Mouse (Mus musculus): Measurements from ENCODE around the gene Eps15.
"Not testable (repeated sequence)": the region's sequence is repeated elsewhere in the genome, so short reads cannot be mapped to it uniquely, and the experiment has no call there.

The Eps15 gene

DNA sequence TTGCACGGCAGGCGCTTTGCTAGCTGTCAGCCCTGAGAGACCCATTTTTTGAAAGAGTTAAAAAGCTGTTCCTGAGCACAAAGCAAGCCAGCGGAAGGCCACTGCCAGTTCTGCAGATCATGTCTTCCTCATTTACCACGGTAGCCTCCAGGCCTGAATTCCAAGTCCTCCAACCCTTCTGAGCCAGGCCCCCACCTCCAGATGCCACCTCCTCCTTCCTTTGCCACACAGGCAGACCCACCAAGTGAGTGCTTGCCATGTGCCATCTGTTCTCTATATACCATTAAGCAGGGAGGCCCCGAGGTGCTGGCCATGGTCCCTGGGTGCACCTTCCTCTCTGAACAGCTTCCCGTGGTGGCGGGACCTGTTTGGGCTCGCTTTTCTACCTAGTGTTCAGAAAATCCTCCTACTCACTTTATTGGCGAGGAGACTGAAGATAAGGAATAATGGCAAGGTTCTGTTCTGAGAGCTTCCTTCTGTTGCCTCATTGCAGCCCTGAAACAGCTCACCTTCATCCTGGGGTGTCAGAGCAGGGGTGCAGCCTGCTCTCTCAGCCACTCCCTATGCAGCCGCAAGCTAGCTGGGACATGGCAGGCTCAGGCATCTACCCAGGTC, 120.4 kb downstream of the Eps15 start:
- DNase-seq (ENCODE audit: low spot score) = no peak

GRCm38 (mm10) chr4:109401176-109401689, 121.2 kb downstream of the Eps15 start:
- DNase-seq (ENCODE audit: low spot score) = no peak

- not testable (repeated sequence) for DNase-seq (ENCODE audit: low spot score)
Measured at GRCm38 (mm10) chr4:109404908-109405307, 124.8 kb downstream of the Eps15 start.

DNA sequence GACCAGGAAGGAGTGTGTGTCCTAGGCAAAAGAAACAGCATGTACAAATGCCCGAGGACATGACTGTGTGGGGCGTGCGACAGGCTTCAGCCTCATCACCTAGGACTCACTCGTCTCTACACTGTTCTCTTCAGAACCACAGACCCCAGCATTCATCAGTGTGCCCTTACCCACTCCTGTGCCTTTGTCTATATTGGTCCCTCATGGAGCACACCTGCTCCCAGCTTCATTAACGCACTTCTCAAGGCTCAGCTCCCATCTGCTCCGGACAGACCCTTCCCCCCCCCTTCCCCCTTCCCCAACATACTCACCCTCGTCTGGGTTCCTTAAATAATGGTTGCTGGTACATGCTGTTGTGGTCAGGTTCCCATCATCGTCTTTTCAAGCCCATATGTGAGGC, 125.3 kb downstream of the Eps15 start:
- DNase-seq (ENCODE audit: low spot score) = no peak

GRCm38 (mm10) chr4:109406054-109406485, 126.0 kb downstream of the Eps15 start:
- DNase-seq (ENCODE audit: low spot score) = peak; percentile 19

DNA sequence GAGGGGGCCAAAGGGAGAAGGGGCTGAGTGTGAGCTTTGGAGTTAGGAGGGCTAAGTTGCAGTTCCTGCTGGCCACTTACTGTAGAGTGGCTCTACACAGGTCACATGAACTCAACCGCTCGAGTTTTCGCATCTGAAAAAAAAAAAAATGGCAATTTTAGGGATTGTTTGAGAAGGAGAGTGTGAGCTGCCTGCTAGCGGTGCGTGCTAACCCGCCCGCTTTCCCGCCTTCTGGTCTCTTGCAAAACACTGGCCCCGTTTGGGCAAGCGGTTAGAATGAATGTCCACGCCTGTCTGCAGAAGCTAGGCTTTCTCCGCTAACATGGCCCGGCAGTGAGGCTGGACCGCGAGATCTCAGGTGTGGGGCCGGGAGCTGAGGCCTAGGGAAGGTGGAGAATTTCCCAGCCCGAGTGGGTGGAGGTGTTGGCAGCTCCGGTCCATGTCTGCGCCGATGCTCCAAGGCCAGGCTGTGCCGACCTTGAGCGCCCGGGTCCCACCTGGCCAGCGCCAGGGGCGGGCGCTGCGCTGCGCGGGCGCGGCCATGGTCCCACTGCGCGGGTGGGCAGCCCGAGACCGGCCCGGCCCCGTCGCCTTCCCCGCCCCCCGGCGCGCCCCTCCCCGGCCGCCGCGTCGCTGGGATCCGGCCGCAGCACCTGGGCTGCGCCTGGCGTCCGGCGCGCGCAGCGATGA, 126.6 kb downstream of the Eps15 start, which contains the start of gene Ttc39a:
TSS of gene Ttc39a (plus strand) at position 138 of the 690 bp plus-strand sequence.
- no peak for DNase-seq (ENCODE audit: low spot score)

- no peak for DNase-seq (ENCODE audit: low spot score)
Measured at GRCm38 (mm10) chr4:109407176-109407520, 127.1 kb downstream of the Eps15 start.

- DNase-seq (ENCODE audit: low spot score) = no peak
Measured at GRCm38 (mm10) chr4:109407701-109408485, 127.8 kb downstream of the Eps15 start.

GRCm38 (mm10) chr4:109410681-109411376, 130.8 kb downstream of the Eps15 start:
- no peak for DNase-seq (ENCODE audit: low spot score)

GRCm38 (mm10) chr4:109411377-109411967, 131.4 kb downstream of the Eps15 start:
- no peak for DNase-seq (ENCODE audit: low spot score)

GRCm38 (mm10) chr4:109412233-109412632, 132.2 kb downstream of the Eps15 start:
- no peak for DNase-seq (ENCODE audit: low spot score)

DNA sequence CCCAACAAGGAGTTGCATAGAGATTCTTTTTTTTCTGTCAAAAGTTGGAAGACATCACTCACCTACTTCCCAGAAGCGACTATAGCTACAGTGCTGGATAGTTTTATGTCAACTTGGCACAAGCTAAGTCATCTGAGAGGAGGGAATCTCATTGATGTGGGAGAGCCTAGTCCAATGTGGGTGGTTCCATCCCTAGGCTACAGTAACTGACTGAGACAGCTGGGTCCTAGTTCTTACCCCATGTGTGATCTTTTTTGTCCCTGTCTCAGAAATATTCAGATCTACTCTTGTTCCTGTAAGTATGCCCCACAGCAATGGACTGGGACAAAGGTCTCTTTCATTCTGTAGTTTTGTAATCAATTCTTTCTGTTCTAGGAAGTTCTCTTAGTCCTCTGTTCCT, 137.9 kb downstream of the Eps15 start:
- no peak for DNase-seq (ENCODE audit: low spot score)

- DNase-seq (ENCODE audit: low spot score) = no peak
Measured at GRCm38 (mm10) chr4:109419017-109419416, 138.9 kb downstream of the Eps15 start.

- DNase-seq (ENCODE audit: low spot score) = no peak
Measured at GRCm38 (mm10) chr4:109419563-109419962, 139.5 kb downstream of the Eps15 start.

DNA sequence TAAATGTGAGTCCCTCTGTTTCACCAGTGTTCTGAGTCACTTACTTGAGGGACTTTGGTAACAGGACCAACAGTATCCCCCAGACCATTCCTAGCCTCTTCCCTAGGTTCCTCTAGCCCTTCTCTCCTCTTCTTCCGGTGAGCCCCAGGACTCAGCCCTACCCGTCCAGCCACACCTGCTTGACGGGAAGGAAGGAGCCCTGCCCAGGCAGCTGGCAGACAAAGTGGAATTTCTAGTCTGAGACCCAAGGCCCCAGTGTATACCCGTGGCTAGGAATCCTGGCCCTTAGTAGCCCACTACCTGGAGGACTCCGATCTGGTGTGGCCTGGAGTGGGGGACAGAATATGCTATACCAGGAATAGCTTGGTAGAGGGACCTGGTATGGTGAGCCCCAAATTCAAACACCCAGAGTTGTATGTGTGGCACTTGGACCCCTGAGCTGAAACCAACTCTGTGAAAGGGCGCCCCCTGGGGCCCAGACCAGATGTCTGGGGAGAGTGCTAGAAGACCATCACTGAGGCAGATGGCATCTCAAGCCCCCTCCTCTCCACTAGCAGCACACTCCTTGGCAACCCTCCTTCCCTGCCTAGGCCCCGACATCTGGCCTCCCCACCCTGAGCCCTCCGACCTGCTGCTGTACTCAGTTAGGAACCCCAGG, 140.2 kb downstream of the Eps15 start:
- DNase-seq (ENCODE audit: low spot score) = no peak

GRCm38 (mm10) chr4:109421608-109422007, 141.5 kb downstream of the Eps15 start:
- DNase-seq (ENCODE audit: low spot score) = no peak

- no peak for DNase-seq (ENCODE audit: low spot score)
Measured at GRCm38 (mm10) chr4:109422436-109422835, 142.4 kb downstream of the Eps15 start.

DNA sequence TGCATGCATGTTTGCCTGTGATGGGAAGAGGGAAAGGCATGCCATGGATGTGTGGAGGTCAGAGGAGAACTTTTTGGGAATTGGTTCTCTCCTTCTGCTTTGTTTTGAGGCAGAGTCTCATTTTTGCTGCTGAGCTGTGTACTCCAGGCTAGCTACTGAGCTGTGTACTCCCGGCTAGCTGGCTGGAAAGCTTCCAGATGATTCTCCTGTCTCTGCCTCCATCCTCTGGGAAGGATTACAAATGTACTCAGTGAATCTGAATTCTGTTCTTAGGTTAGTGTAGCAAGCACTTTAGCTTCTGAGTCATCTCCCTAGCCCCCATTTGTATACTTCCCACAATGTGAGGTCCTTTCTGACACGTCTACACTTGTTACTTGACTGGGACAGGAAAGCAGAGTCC, 143.4 kb downstream of the Eps15 start:
- DNase-seq (ENCODE audit: low spot score) = no peak

DNA sequence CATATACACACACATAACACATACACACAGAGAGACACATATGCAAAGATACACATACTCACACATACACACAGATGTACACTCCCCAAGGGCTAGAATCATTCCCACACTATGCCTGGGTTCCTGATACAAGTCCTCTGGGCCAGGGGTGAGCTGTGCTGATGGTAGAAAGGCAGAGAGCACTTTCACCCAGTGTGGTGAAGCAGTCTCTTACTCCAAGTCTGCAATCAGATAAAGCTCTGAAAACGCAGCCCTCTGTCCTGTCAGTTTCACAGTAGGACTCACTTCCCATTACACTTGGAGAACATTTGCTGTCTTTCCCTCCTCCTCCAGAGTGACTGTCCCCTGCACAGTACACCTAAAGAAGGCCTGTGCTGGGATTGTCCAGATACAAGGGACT, 147.0 kb downstream of the Eps15 start:
- no peak for DNase-seq (ENCODE audit: low spot score)

GRCm38 (mm10) chr4:109430250-109430649, 150.2 kb downstream of the Eps15 start:
- no peak for DNase-seq (ENCODE audit: low spot score)

- DNase-seq (ENCODE audit: low spot score) = no peak
Measured at GRCm38 (mm10) chr4:109430854-109431253, 150.8 kb downstream of the Eps15 start.
